Mouse (Mus musculus) naive thymus-derived CD4-positive, alpha-beta T cell, adult 5 months (primary cell): ENCODE measurements around the gene Psme1. TPM values are rescaled to one million over a fixed set of nuclear protein-coding genes. Genes with fewer than 3 reads are reported as not detected.

Experiments
- polyA plus RNA-seq: library from polyadenylated mRNA; unstranded; fragments of 100-300 nt; shearing (Covaris generic); gene quantifications from one replicate; pipeline ENCODE4 v1.2.1, GENCODE M21; 2017

The Psme1 gene
- 681 TPM for polyA plus RNA-seq

GRCm38 (mm10) chr14:55577871-55578667, at the start of gene Psme1:
Psme1 (plus strand) TSS chr14:55578123.

GRCm38 (mm10) chr14:55540067-55540786, 37.7 kb upstream of the Psme1 start, which contains the start of gene Pck2:
Pck2 (plus strand) TSS chr14:55540266.

GRCm38 (mm10) chr14:55559799-55560201, 18.1 kb upstream of the Psme1 start, which contains the start of gene Dcaf11:
Dcaf11 (plus strand) TSS chr14:55560006.

GRCm38 (mm10) chr14:55560202-55561073, 17.5 kb upstream of the Psme1 start, which contains the start of gene A730061H03Rik:
A730061H03Rik (minus strand) TSS chr14:55560406.

GRCm38 (mm10) chr14:55575302-55575701, 2.6 kb upstream of the Psme1 start, which contains the start of gene Fitm1:
Fitm1 (plus strand) TSS chr14:55575617.

GRCm38 (mm10) chr14:55584702-55585565, 7.0 kb downstream of the Psme1 start, which contains the start of gene Emc9:
Emc9 (minus strand) TSS chr14:55585302.

GRCm38 (mm10) chr14:55590748-55591330, 12.9 kb downstream of the Psme1 start, which contains the start of gene Psme2:
Psme2 (minus strand) TSS chr14:55591113.

GRCm38 (mm10) chr14:55591331-55591891, 13.5 kb downstream of the Psme1 start, which contains the start of gene Rnf31:
Rnf31 (plus strand) TSS chr14:55591708.

GRCm38 (mm10) chr14:55603271-55603632, 25.3 kb downstream of the Psme1 start, which contains the start of gene Irf9:
Irf9 (plus strand) TSS chr14:55603571.

GRCm38 (mm10) chr14:55617822-55618221, 39.9 kb downstream of the Psme1 start, which contains the start of gene Rec8:
Rec8 (plus strand) TSS chr14:55618037.

Other genes with a start within 250 kb of the Psme1 start
- gene Dhrs4, start 99.4 kb upstream of the Psme1 start, polyA plus RNA-seq, result 29.8 TPM
- gene Carmil3, start 87.5 kb upstream of the Psme1 start, polyA plus RNA-seq, result not detected
- gene Cpne6, start 67.7 kb upstream of the Psme1 start, polyA plus RNA-seq, result not detected
- not detected for gene Nrl, start 53.1 kb upstream of the Psme1 start, polyA plus RNA-seq
- gene Pck2, start 37.9 kb upstream of the Psme1 start, polyA plus RNA-seq, result 15.0 TPM
- gene Dcaf11, start 18.1 kb upstream of the Psme1 start, polyA plus RNA-seq, result 135 TPM
- 7.1 TPM for gene A730061H03Rik, start 17.7 kb upstream of the Psme1 start, polyA plus RNA-seq
- gene Fitm1, start 2.5 kb upstream of the Psme1 start, polyA plus RNA-seq, result not detected
- 30.4 TPM for gene Emc9, start 7.2 kb downstream of the Psme1 start, polyA plus RNA-seq
- 378 TPM for gene Psme2, start 13.0 kb downstream of the Psme1 start, polyA plus RNA-seq
- gene Rnf31, start 13.6 kb downstream of the Psme1 start, polyA plus RNA-seq, result 45.9 TPM
- gene Irf9, start 25.4 kb downstream of the Psme1 start, polyA plus RNA-seq, result 142 TPM
- 1.1 TPM for gene Rec8, start 39.9 kb downstream of the Psme1 start, polyA plus RNA-seq
- gene Ipo4, start 57.8 kb downstream of the Psme1 start, polyA plus RNA-seq, result 55.1 TPM
- gene Gm49378, start 59.8 kb downstream of the Psme1 start, polyA plus RNA-seq, result 0.66 TPM
- 58.5 TPM for gene Tm9sf1, start 65.7 kb downstream of the Psme1 start, polyA plus RNA-seq
- 1.1 TPM for gene Tssk4, start 72.1 kb downstream of the Psme1 start, polyA plus RNA-seq
- 65.6 TPM for gene Mdp1, start 82.4 kb downstream of the Psme1 start, polyA plus RNA-seq
- gene Gmpr2, start 93.8 kb downstream of the Psme1 start, polyA plus RNA-seq, result 34.7 TPM
- 214 TPM for gene Nedd8, start 94.0 kb downstream of the Psme1 start, polyA plus RNA-seq
- 156 TPM for gene Tinf2, start 103.7 kb downstream of the Psme1 start, polyA plus RNA-seq
- gene Tgm1, start 135.8 kb downstream of the Psme1 start, polyA plus RNA-seq, result not detected
- gene Rabggta, start 144.1 kb downstream of the Psme1 start, polyA plus RNA-seq, result 109 TPM
- 18.4 TPM for gene Dhrs1, start 167.6 kb downstream of the Psme1 start, polyA plus RNA-seq
- gene Nop9, start 167.6 kb downstream of the Psme1 start, polyA plus RNA-seq, result 35.8 TPM
- not detected for gene Cideb, start 180.3 kb downstream of the Psme1 start, polyA plus RNA-seq
- gene Ltb4r2, start 183.3 kb downstream of the Psme1 start, polyA plus RNA-seq, result not detected
- not detected for gene Ltb4r1, start 187.8 kb downstream of the Psme1 start, polyA plus RNA-seq
- gene Adcy4, start 206.0 kb downstream of the Psme1 start, polyA plus RNA-seq, result not detected
- 61.2 TPM for gene Ripk3, start 210.7 kb downstream of the Psme1 start, polyA plus RNA-seq
- not detected for gene Nfatc4, start 245.0 kb downstream of the Psme1 start, polyA plus RNA-seq